Mouse (Mus musculus) thymus, postnatal 14 days (tissue): ENCODE data around the gene Fam151b.
A peak's percentile ranks its signal among the peaks of the same experiment; 100 is the strongest.

Experiments
- DNase-seq: peaks from one replicate; pipeline ENCODE4 v3.0.0; 2021

Gene Fam151b

GRCm38 (mm10) chr13:92483852-92484463 lies at the start of gene Fam151b:
Gene Fam151b (minus strand): TSS chr13:92484015.
- DNase-seq, result peak; percentile 96

GRCm38 (mm10) chr13:92532216-92532615 lies 48.4 kb upstream of the Fam151b start:
- DNase-seq, result no peak

- DNase-seq, result no peak
Observed at GRCm38 (mm10) chr13:92531237-92531636, 47.4 kb upstream of the Fam151b start.

GRCm38 (mm10) chr13:92530721-92531211 lies 47.0 kb upstream of the Fam151b start, which contains the start of gene Zfyve16:
Gene Zfyve16 (minus strand): TSS chr13:92530868.
- DNase-seq, result peak; percentile 95

- no peak for DNase-seq
Observed at GRCm38 (mm10) chr13:92529828-92530720, 46.3 kb upstream of the Fam151b start.

GRCm38 (mm10) chr13:92523178-92523813 lies 39.5 kb upstream of the Fam151b start:
- peak; percentile 14 for DNase-seq

GRCm38 (mm10) chr13:92504871-92505270 lies 21.1 kb upstream of the Fam151b start:
- DNase-seq, result no peak

GRCm38 (mm10) chr13:92491923-92492322 lies 8.1 kb upstream of the Fam151b start:
- no peak for DNase-seq

- DNase-seq, result no peak
Observed at GRCm38 (mm10) chr13:92490817-92491216, 7.0 kb upstream of the Fam151b start.

- peak; percentile 70 for DNase-seq
Observed at GRCm38 (mm10) chr13:92483348-92483747, 467 bp downstream of the Fam151b start.

- DNase-seq, result no peak
Observed at GRCm38 (mm10) chr13:92470151-92470550, 13.7 kb downstream of the Fam151b start.

- no peak for DNase-seq
Observed at GRCm38 (mm10) chr13:92469381-92469780, 14.4 kb downstream of the Fam151b start.

- no peak for DNase-seq
Observed at GRCm38 (mm10) chr13:92467891-92468290, 15.9 kb downstream of the Fam151b start.

GRCm38 (mm10) chr13:92464698-92465097 lies 19.1 kb downstream of the Fam151b start:
- DNase-seq, result no peak

GRCm38 (mm10) chr13:92446872-92447271 lies 36.9 kb downstream of the Fam151b start:
- DNase-seq, result no peak

GRCm38 (mm10) chr13:92440286-92440685 lies 43.5 kb downstream of the Fam151b start:
- no peak for DNase-seq

GRCm38 (mm10) chr13:92438656-92439055 lies 45.2 kb downstream of the Fam151b start:
- DNase-seq, result no peak

GRCm38 (mm10) chr13:92427351-92427855 lies 56.4 kb downstream of the Fam151b start:
- DNase-seq, result no peak

GRCm38 (mm10) chr13:92426294-92427051 lies 57.3 kb downstream of the Fam151b start:
- DNase-seq, result peak; percentile 6

- DNase-seq, result peak; percentile 49
Observed at GRCm38 (mm10) chr13:92425758-92426264, 58.0 kb downstream of the Fam151b start, which contains the start of gene Ankrd34b. Gene Ankrd34b (plus strand): TSS chr13:92425896.

- no peak for DNase-seq
Observed at GRCm38 (mm10) chr13:92423711-92424110, 60.1 kb downstream of the Fam151b start.

GRCm38 (mm10) chr13:92419630-92420029 lies 64.2 kb downstream of the Fam151b start:
- no peak for DNase-seq
